Mouse (Mus musculus): Measurements from ENCODE around the gene Sgo2a. TPM values are rescaled to one million over a fixed set of nuclear protein-coding genes. Genes with fewer than 3 reads are reported as not detected.
"Not testable (repeated sequence)": the region's sequence is repeated elsewhere in the genome, so short reads cannot be mapped to it uniquely, and the experiment has no call there.

Gene Sgo2a
- total RNA-seq (2021), result 10 to 100 TPM; 18.0 to 22.5 TPM

GRCm38 (mm10) chr1:57995432-57996132, at the start of gene Sgo2a:
Gene Sgo2a, plus strand, starts transcription at chr1:57995971.
- DNase-seq, result peak; percentile 96

GRCm38 (mm10) chr1:57947552-57948347, 48.0 kb upstream of the Sgo2a start:
- no peak for DNase-seq

- DNase-seq, result peak; percentile 23
Measured at GRCm38 (mm10) chr1:57949195-57949594, 46.6 kb upstream of the Sgo2a start.

GRCm38 (mm10) chr1:57949716-57950115, 46.1 kb upstream of the Sgo2a start:
- no peak for DNase-seq

GRCm38 (mm10) chr1:57952509-57952908, 43.3 kb upstream of the Sgo2a start:
- no peak for DNase-seq

- no peak for DNase-seq
Measured at GRCm38 (mm10) chr1:57953586-57954375, 42.0 kb upstream of the Sgo2a start.

- DNase-seq, result no peak
Measured at GRCm38 (mm10) chr1:57954376-57954765, 41.4 kb upstream of the Sgo2a start.

- no peak for DNase-seq
Measured at GRCm38 (mm10) chr1:57955774-57956173, 40.0 kb upstream of the Sgo2a start.

- DNase-seq, result peak; percentile 99
Measured at GRCm38 (mm10) chr1:57969327-57970271, 26.2 kb upstream of the Sgo2a start.

GRCm38 (mm10) chr1:57971588-57971987, 24.2 kb upstream of the Sgo2a start:
- no peak for DNase-seq

- DNase-seq, result no peak
Measured at GRCm38 (mm10) chr1:57976860-57977259, 18.9 kb upstream of the Sgo2a start.

GRCm38 (mm10) chr1:57989052-57989600, 6.6 kb upstream of the Sgo2a start:
- DNase-seq, result peak; percentile 8

- no peak for DNase-seq
Measured at GRCm38 (mm10) chr1:57991277-57991676, 4.5 kb upstream of the Sgo2a start.

- no peak for DNase-seq
Measured at GRCm38 (mm10) chr1:57996133-57996615, 403 bp downstream of the Sgo2a start.

- DNase-seq, result no peak
Measured at GRCm38 (mm10) chr1:57998146-57998545, 2.4 kb downstream of the Sgo2a start.

GRCm38 (mm10) chr1:58006388-58006787, 10.6 kb downstream of the Sgo2a start:
- not testable (repeated sequence) for DNase-seq

GRCm38 (mm10) chr1:58018856-58019255, 23.1 kb downstream of the Sgo2a start, which contains the start of gene Kctd18:
Gene Kctd18, minus strand, starts transcription at chr1:58018956.
- DNase-seq, result no peak

GRCm38 (mm10) chr1:58027707-58028106, 31.9 kb downstream of the Sgo2a start:
- no peak for DNase-seq

GRCm38 (mm10) chr1:58029636-58030117, 33.9 kb downstream of the Sgo2a start, which contains the start of gene Aox1:
Gene Aox1, plus strand, starts transcription at chr1:58029931.
- peak; percentile 57 for DNase-seq

- DNase-seq, result peak; percentile 86
Measured at GRCm38 (mm10) chr1:58030156-58030871, 34.5 kb downstream of the Sgo2a start.
